Mouse (Mus musculus): ENCODE data around the gene Mill2. TPM values are rescaled to one million over a fixed set of nuclear protein-coding genes. Genes with fewer than 3 reads are reported as not detected.

The Mill2 gene
- total RNA-seq, 2 experiments from 2014 or later, result 8.1 to 10.0 TPM

GRCm38 (mm10) chr7:18872816-18873215 lies 33.0 kb downstream of the Mill2 start:
- DNase-seq (ENCODE audit: low spot score in 2 of 2), result no peak

- peak; percentile 62 to 69 for DNase-seq (ENCODE audit: low spot score in 2 of 2)
These were observed 33.5 kb downstream of the Mill2 start for GRCm38 (mm10) chr7:18873253-18873652.

- no peak for DNase-seq (ENCODE audit: low spot score in 2 of 2)
These were observed 35.6 kb downstream of the Mill2 start for GRCm38 (mm10) chr7:18875372-18875771.

- no peak for DNase-seq (ENCODE audit: low spot score in 2 of 2)
These were observed 38.9 kb downstream of the Mill2 start for GRCm38 (mm10) chr7:18878691-18879090.

GRCm38 (mm10) chr7:18883991-18884744 lies 44.4 kb downstream of the Mill2 start:
- DNase-seq (ENCODE audit: low spot score in 2 of 2), result no peak

GRCm38 (mm10) chr7:18884745-18885422 lies 45.1 kb downstream of the Mill2 start:
- no peak for DNase-seq (ENCODE audit: low spot score in 2 of 2)

GRCm38 (mm10) chr7:18886963-18887362 lies 47.2 kb downstream of the Mill2 start:
- DNase-seq (ENCODE audit: low spot score in 2 of 2), result no peak

GRCm38 (mm10) chr7:18890848-18891247 lies 51.1 kb downstream of the Mill2 start:
- DNase-seq (ENCODE audit: low spot score in 2 of 2), result no peak

- peak; percentile 80 to 84 for DNase-seq (ENCODE audit: low spot score in 2 of 2)
These were observed 52.3 kb downstream of the Mill2 start for GRCm38 (mm10) chr7:18891872-18892599.

GRCm38 (mm10) chr7:18893009-18893408 lies 53.2 kb downstream of the Mill2 start:
- DNase-seq (ENCODE audit: low spot score in 2 of 2), result no peak

GRCm38 (mm10) chr7:18893651-18894430 lies 54.1 kb downstream of the Mill2 start:
- DNase-seq (ENCODE audit: low spot score in 2 of 2), result peak; percentile 59 to 64

GRCm38 (mm10) chr7:18896536-18896935 lies 56.8 kb downstream of the Mill2 start:
- peak in 1 of 2 experiments; percentile 34 for DNase-seq (ENCODE audit: low spot score in 2 of 2)

GRCm38 (mm10) chr7:18900513-18900912 lies 60.7 kb downstream of the Mill2 start:
- no peak for DNase-seq (ENCODE audit: low spot score in 2 of 2)

GRCm38 (mm10) chr7:18902486-18902885 lies 62.7 kb downstream of the Mill2 start:
- no peak for DNase-seq (ENCODE audit: low spot score in 2 of 2)

- DNase-seq (ENCODE audit: low spot score in 2 of 2), result no peak
These were observed 65.2 kb downstream of the Mill2 start for GRCm38 (mm10) chr7:18904971-18905370.

- DNase-seq (ENCODE audit: low spot score in 2 of 2), result no peak
These were observed 70.0 kb downstream of the Mill2 start for GRCm38 (mm10) chr7:18909797-18910196.

- peak; percentile 91 to 93 for DNase-seq (ENCODE audit: low spot score in 2 of 2)
These were observed 70.6 kb downstream of the Mill2 start, which contains the start of gene Ccdc61 for GRCm38 (mm10) chr7:18910241-18910831. Gene Ccdc61 (minus strand): TSS chr7:18910415.
